Mouse (Mus musculus) MEL-GATA-1-ER (cell line): Measurements from ENCODE around the gene Ttc36.

ENCODE experiments used
- DNase-seq: peaks from one replicate; pipeline ENCODE4 v3.0.0-alpha.2; 2012; ENCODE audit warnings: low read depth; ENCODE audit errors: extremely low read depth

Ttc36 gene

DNA sequence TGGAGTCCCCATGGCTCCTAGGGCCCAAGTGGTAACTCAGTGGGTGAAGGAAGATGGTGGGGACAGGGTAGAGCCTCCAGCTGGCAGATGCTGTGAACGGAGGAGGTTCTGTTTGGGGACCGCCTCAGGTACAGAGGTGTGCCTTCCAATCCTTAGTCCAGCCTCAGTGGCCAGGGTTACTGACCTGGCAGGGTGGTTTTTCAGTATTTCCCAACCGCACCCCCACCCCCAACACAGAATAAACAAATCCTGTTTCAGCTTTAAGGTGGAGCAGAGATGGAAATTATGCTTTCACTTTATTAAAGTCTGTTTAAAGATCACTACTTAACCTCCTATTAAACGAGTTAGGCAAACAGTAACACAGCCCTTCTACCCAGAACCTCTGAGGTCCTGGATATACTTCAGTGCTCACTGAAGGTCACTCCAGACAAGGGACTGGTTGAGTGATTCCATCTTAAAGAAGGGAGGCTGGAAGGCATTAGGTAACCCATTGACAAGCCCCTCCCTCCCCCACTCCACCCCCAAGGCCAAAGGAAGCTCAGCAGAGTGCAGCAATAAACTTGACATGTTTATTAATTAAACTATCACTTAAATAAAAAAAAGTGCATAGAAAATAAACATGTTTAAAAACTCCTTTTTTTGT lies at the start of gene Ttc36:
TSS of gene Ttc36 (minus strand) at position 265 of the 643 bp plus-strand sequence.
- DNase-seq = no peak

- DNase-seq = no peak
Measured at GRCm38 (mm10) chr9:44847446-44847845, 44.6 kb upstream of the Ttc36 start.

- no peak for DNase-seq
Measured at GRCm38 (mm10) chr9:44841241-44841640, 38.4 kb upstream of the Ttc36 start.

DNA sequence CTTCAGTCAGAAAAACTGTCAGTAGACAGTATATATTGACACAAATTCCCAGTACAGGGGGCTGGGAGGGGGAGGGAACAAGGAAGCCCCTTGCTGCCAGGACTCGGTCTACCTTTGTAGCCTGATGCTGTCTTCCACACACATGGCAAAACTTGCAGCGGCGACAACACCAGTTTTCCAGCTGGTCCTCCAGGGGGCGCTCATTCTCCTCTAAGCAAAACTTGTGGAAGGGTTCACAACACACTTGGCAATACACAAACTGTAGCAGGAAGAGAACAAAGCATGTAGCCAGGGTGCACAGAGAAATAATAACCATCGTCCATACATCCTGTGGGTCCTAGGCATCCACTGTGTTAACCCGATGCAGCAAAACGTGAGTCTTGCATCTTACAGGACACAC lies 33.6 kb upstream of the Ttc36 start:
- DNase-seq = peak; percentile 49

DNA sequence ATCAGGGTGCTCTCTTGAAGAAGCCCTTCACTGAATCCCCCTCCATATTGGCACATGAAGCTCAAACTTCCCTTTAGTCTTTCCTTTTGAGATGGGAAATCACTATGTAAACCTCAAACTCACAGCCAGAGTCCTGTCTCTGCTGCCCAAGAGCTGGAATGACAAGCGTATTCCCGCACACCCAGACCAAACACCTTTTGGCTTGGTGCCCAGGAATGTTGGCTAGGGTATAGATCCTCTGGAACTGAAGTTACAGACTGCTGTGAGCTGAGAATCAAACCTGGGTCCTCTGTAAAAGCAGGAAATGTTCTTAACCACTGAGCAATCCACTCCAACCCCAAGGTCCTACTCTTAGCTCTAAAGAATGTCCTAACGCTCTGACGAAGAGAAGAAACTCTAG lies 29.5 kb upstream of the Ttc36 start:
- no peak for DNase-seq

DNA sequence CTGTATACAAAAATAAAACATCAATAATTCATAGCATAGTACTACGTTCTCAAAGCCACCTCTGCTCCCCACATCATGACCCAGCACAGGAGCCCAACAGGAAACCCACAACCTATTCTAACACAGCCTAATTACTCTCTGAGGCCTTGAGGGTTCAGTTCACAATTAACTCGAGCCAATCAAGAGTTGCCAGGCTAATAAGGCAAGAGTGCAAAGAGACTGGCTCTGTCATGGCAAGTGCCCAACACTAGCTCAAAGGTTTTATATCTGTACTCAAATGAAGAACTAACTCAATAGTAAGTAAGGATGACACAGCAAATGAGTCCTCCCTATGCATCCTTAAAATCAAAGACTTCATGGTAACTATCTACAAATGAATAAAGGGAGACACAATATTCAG lies 27.6 kb upstream of the Ttc36 start:
- DNase-seq = no peak

GRCm38 (mm10) chr9:44828944-44829343 lies 26.1 kb upstream of the Ttc36 start:
- no peak for DNase-seq

- no peak for DNase-seq
Measured at GRCm38 (mm10) chr9:44826660-44827059, 23.8 kb upstream of the Ttc36 start.

GRCm38 (mm10) chr9:44819920-44820827 lies 17.3 kb upstream of the Ttc36 start:
- no peak for DNase-seq

- DNase-seq = no peak
Measured at GRCm38 (mm10) chr9:44817522-44817921, 14.7 kb upstream of the Ttc36 start.

GRCm38 (mm10) chr9:44814179-44814578 lies 11.3 kb upstream of the Ttc36 start:
- DNase-seq = no peak

- DNase-seq = no peak
Measured at GRCm38 (mm10) chr9:44810316-44810715, 7.4 kb upstream of the Ttc36 start.

GRCm38 (mm10) chr9:44807778-44808177 lies 4.9 kb upstream of the Ttc36 start:
- DNase-seq = no peak

- no peak for DNase-seq
Measured at GRCm38 (mm10) chr9:44807141-44807540, 4.3 kb upstream of the Ttc36 start.

- no peak for DNase-seq
Measured at GRCm38 (mm10) chr9:44805536-44805935, 2.7 kb upstream of the Ttc36 start.

DNA sequence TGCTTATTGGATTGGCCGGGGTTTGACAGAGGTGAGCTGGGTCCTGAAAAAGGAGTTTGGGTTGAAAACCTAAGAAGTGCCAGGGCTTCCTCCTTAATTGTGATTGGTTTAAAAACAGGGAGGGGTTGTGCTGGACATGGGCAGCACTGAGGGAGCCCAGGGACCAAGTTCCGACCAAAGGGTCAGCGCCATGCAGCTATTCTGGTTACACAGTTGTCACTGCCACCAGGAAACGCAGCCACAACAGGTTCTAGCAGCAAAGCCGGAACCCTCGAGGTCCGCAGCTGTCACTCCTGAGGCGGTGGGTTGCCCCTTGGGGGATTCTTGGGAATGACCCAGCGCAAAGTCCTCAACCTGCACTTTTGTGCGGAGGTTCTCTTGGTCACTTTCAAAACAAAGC lies 1.8 kb upstream of the Ttc36 start:
- no peak for DNase-seq

DNA sequence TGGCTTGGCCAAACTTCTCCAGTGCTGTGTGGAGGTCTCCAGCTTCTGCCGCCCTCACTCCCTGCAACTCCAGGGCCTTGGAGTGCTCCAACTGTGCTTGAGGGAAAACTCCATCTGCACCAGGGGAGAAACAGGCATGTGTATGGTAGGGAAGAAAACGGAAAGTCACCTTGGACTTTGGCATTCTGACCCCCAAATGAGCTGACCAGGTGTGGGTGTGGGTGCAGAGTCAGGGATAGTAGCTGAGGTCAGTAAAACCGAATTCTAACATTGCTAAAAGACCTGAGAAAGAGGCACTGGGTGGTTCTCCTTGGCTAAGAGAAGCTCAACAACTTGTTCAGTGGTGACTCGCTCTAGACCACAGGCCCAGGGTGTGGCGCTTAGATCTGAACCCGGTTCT lies 1.2 kb downstream of the Ttc36 start:
- no peak for DNase-seq

- DNase-seq = peak; percentile 43
Measured at GRCm38 (mm10) chr9:44799958-44800324, 2.9 kb downstream of the Ttc36 start.

- DNase-seq = peak; percentile 56
Measured at GRCm38 (mm10) chr9:44799102-44799957, 3.5 kb downstream of the Ttc36 start, which contains the start of gene Tmem25. Gene Tmem25 (minus strand): TSS chr9:44799307.

DNA sequence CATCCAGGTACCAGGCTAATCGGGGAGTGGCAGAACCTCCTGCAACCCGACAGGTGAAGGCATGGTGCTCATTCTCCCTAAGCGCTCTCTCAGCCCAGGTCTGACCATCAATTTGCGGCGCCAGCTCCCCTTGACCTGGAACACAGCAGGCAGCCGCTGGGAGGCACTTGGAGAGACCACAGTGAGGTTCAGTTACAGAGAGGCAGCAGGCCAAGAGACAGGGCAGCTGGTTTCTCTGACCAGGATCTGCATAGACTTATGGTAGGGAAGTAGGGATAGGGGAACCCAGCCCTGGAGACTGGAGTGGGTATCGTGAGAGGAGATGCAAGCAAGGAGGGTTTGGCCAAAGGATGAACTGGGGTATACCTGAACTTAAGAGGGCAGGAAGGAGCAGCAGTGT lies 4.6 kb downstream of the Ttc36 start:
- DNase-seq = no peak

- no peak for DNase-seq
Measured at GRCm38 (mm10) chr9:44792842-44793241, 10.0 kb downstream of the Ttc36 start.
